Comparison of ENCODE assay signal across 16 mouse cellular contexts in genomic region chr1:192861305-192861960, GRCm38 (mm10). TPM values are rescaled to one million over a fixed set of nuclear protein-coding genes. Genes with fewer than 3 reads are reported as not detected.
DNase-seq lines count a peak whose midpoint lies in the region; ATAC-seq lines count a peak whose summit lies in the region.
"Had no signal": no experiment of that assay in that cellular context is flagged by ENCODE, and none has a peak within 500 bp of the region (broad histone marks: within the 10 kb centered on the region; RNA-seq: fewer than 3 reads in every experiment).

No protein-coding gene starts in this region.

- WGBS in heart, embryonic 11.5 days (ENCODE audit: insufficient replicate concordance): 72% methylated on average over 5 of the region's 5 CpGs
- 53% methylated on average over 5 of the region's 5 CpGs for WGBS in neural tube, embryonic 11.5 days
- WGBS in limb, embryonic 11.5 days: 23% methylated on average over 5 of the region's 5 CpGs

- no peak overlapping the region for H3K27ac ChIP-seq in heart, embryonic 11.5 days (ENCODE audit: low read depth, low read length)
- H3K27ac ChIP-seq in neural tube, embryonic 11.5 days (ENCODE audit: low read depth, low read length): peak overlapping the region; percentile 45; the same call in 1 of the 2 replicates
- H3K27ac ChIP-seq in limb, embryonic 11.5 days (replicated peaks; ENCODE audit: low read depth, low read length): peak overlapping the region; percentile 76
- H3K27ac ChIP-seq: liver, embryonic 12.5 days had no signal

- no peaks in the 10 kb centered on the region for H3K36me3 ChIP-seq in heart, embryonic 11.5 days (ENCODE audit: control insufficient read depth, insufficient read depth, low read length)
- no peaks in the 10 kb centered on the region for H3K36me3 ChIP-seq in neural tube, embryonic 11.5 days (ENCODE audit: control insufficient read depth, insufficient read depth, low read length)
- no peaks in the 10 kb centered on the region for H3K36me3 ChIP-seq in limb, embryonic 11.5 days (ENCODE audit: control insufficient read depth, insufficient read depth, low read length)
- H3K36me3 ChIP-seq: G1E; liver, embryonic 12.5 days had no signal

- H3K27me3 ChIP-seq in heart, embryonic 11.5 days (ENCODE audit: control insufficient read depth, insufficient read depth, low read length): peaks cover 3% of the 10 kb centered on the region
- H3K27me3 ChIP-seq in neural tube, embryonic 11.5 days (ENCODE audit: control insufficient read depth, insufficient read depth, low read length): peaks cover 7% of the 10 kb centered on the region
- no peaks in the 10 kb centered on the region for H3K27me3 ChIP-seq in limb, embryonic 11.5 days (ENCODE audit: control insufficient read depth, insufficient read depth, low read length)

- no peak for ATAC-seq in heart, embryonic 11.5 days (replicated peaks; ENCODE audit: insufficient number of reproducible peaks, low FRiP score, low TSS enrichment)
- ATAC-seq in neural tube, embryonic 11.5 days (ENCODE audit: insufficient read depth, low FRiP score, low TSS enrichment): no peak
- ATAC-seq in limb, embryonic 11.5 days (ENCODE audit: insufficient number of reproducible peaks, low FRiP score, low TSS enrichment, low read depth): peak; percentile 73
- ATAC-seq in inflammation-experienced regulatory T-cells, adult 6 months: no peak
- ATAC-seq in erythroid progenitor cell, adult 5-6 weeks (replicated peaks; ENCODE audit: low FRiP score, poor library complexity, severe bottlenecking): no peak
- ATAC-seq: liver, embryonic 12.5 days had no signal

- no peak overlapping the region for H3K4me3 ChIP-seq in heart, embryonic 11.5 days (ENCODE audit: low read depth, low read length)
- H3K4me3 ChIP-seq in neural tube, embryonic 11.5 days (ENCODE audit: low read depth, low read length): no peak overlapping the region
- no peak overlapping the region for H3K4me3 ChIP-seq in limb, embryonic 11.5 days (ENCODE audit: low read depth, low read length)
- H3K4me3 ChIP-seq: erythroblast, embryonic 14.5 days; liver, embryonic 12.5 days had no signal

- H3K9ac ChIP-seq in heart, embryonic 11.5 days (ENCODE audit: low read depth, low read length): no peak overlapping the region
- no peak overlapping the region for H3K9ac ChIP-seq in neural tube, embryonic 11.5 days (ENCODE audit: low read length)
- no peak overlapping the region; the same call in 1 of the 2 replicates for H3K9ac ChIP-seq in limb, embryonic 11.5 days (ENCODE audit: low read length)
- H3K9ac ChIP-seq: liver, embryonic 12.5 days had no signal

- no peaks in the 10 kb centered on the region for H3K9me3 ChIP-seq in heart, embryonic 11.5 days (replicated peaks; ENCODE audit: control insufficient read depth, low read length)
- H3K9me3 ChIP-seq in neural tube, embryonic 11.5 days (ENCODE audit: control insufficient read depth, low read length): no peaks in the 10 kb centered on the region
- no peaks in the 10 kb centered on the region for H3K9me3 ChIP-seq in limb, embryonic 11.5 days (ENCODE audit: control insufficient read depth, low read length)
- H3K9me3 ChIP-seq: liver, embryonic 12.5 days had no signal

- H3K4me1 ChIP-seq in heart, embryonic 11.5 days (ENCODE audit: control insufficient read depth, insufficient read depth, low read length): no peaks in the 10 kb centered on the region; the same call in 1 of the 2 replicates
- H3K4me1 ChIP-seq in neural tube, embryonic 11.5 days (ENCODE audit: control insufficient read depth, insufficient read depth, low read length): peaks cover 2% of the 10 kb centered on the region; the same call in 1 of the 2 replicates
- H3K4me1 ChIP-seq in limb, embryonic 11.5 days (ENCODE audit: control insufficient read depth, insufficient read depth, low read length): peaks cover 17% of the 10 kb centered on the region
- H3K4me1 ChIP-seq: liver, embryonic 12.5 days had no signal

- no peak overlapping the region for H3K4me2 ChIP-seq in heart, embryonic 11.5 days
- H3K4me2 ChIP-seq in neural tube, embryonic 11.5 days (ENCODE audit: low read depth): no peak overlapping the region
- no peak overlapping the region; the same call in 1 of the 2 replicates for H3K4me2 ChIP-seq in limb, embryonic 11.5 days (ENCODE audit: low read depth, severe bottlenecking)
- H3K4me2 ChIP-seq: liver, embryonic 12.5 days had no signal

- DNase-seq in heart, adult 11 months: peak; percentile 63
- DNase-seq in neural tube, embryonic 11.5 days (ENCODE audit: low spot score): peak; percentile 29
- DNase-seq in neural tube, embryonic 10.5 days (ENCODE audit: extremely low spot score, low spot score): no peak
- peak; percentile 68 for DNase-seq in limb, embryonic 11.5 days (ENCODE audit: low spot score)
- DNase-seq in testis, postnatal 10 days (ENCODE audit: low spot score): no peak
- DNase-seq: B cell, adult 2 months; cerebellum, adult 9-10 months; kidney, postnatal 36 days; spleen, adult 18-20 months had no signal

RNA-seq across cellular contexts. Expression of gene Sertad4, which starts 5.9 kb away (rescaled TPM):
- polyA plus RNA-seq in heart, embryonic 11.5 days (2014; fragmentation: Nextera tagmentation; extraction: Ambion mirVana): 8.9 and 10.2 TPM in 2 replicates
- polyA plus RNA-seq in neural tube, embryonic 11.5 days (2014; fragmentation: Nextera tagmentation; extraction: Ambion mirVana): 19.3 and 22.8 TPM in 2 replicates
- polyA plus RNA-seq in limb, embryonic 11.5 days (2014; fragmentation: Nextera tagmentation; extraction: Ambion mirVana): 71.9 and 73.6 TPM in 2 replicates
- not detected for polyA plus RNA-seq in inflammation-experienced regulatory T-cells, adult 6 months (2017; shearing (Covaris generic))
- not detected in 2 replicates for total RNA-seq in erythroid progenitor cell, adult 5-6 weeks (2015; ENCODE audit: low replicate concordance)
- total RNA-seq in erythroid progenitor cell, adult 5-6 weeks (2017; ENCODE audit: low replicate concordance): 0.39 TPM in 1 of 2 replicates, not detected in the other
- total RNA-seq: monocyte, adult 5-6 weeks had no signal
- polyA plus RNA-seq: G1E had no signal

Comparison
In these comparisons a context has a peak if more than half of its experiments do, and no peak if none do; other contexts are left out.
1. DNase-seq: peak in heart, adult 11 months (single experiment), neural tube, embryonic 11.5 days (single experiment) and limb, embryonic 11.5 days (single experiment); none in neural tube, embryonic 10.5 days (single experiment) and testis, postnatal 10 days (single experiment).